ENCODE assay signal across 27 mouse cellular contexts in the genomic region with DNA sequence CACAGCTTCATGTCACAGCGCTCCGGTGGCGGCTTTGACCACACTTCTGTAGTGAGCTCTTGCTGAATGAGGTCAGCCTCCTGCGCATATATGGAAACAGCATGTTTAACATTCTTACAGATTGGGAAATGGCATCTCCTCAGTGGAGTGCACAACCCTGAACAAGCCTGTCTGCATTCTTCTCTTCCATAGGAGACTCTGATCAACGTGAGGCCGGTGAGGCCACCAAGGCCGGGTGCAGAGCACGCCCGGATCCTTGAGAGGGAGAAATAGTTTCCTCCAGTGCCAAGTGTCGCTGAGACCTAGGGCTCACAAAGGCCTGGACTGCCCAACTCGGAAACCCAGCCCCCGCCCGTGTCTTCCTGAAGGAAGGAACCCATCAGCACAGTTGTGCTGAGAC.
DNase-seq lines count a peak whose midpoint lies in the region; ATAC-seq lines count a peak whose summit lies in the region.
"Had no signal": no experiment of that assay in that cellular context is flagged by ENCODE, and none has a peak within 500 bp of the region (broad histone marks: within the 10 kb centered on the region; RNA-seq: fewer than 3 reads in every experiment).

No protein-coding gene starts in this region.

- 65% methylated on average over 13 of the region's 13 CpGs for WGBS in heart, embryonic 14.5 days
- WGBS in heart, embryonic 12.5 days: 78% methylated on average over 13 of the region's 13 CpGs
- WGBS in lung, embryonic 15.5 days: 60% methylated on average over 13 of the region's 13 CpGs

- peaks cover 41% of the 10 kb centered on the region for H3K36me3 ChIP-seq in heart, embryonic 14.5 days (ENCODE audit: control insufficient read depth, insufficient read depth, low read length)
- H3K36me3 ChIP-seq in heart, embryonic 12.5 days: peaks cover 40% of the 10 kb centered on the region
- 0 out of 2 replicates have a peak, but pooled peaks cover 3% of the 10 kb centered on the region for H3K36me3 ChIP-seq in lung, embryonic 15.5 days

- H3K4me3 ChIP-seq in heart, embryonic 14.5 days (ENCODE audit: control insufficient read depth in 1 of 2, insufficient read depth in 1 of 2, low read depth in 1 of 2, low read length in 2 of 2): no peak overlapping the region
- no peak overlapping the region for H3K4me3 ChIP-seq in heart, embryonic 12.5 days
- no peak overlapping the region for H3K4me3 ChIP-seq in lung, embryonic 15.5 days
- H3K4me3 ChIP-seq: embryonic facial prominence, embryonic 13.5 days; forebrain, embryonic 12.5 days; heart, adult 2 months; hindbrain, embryonic 10.5 days; hindbrain, embryonic 15.5 days; limb, embryonic 13.5 days; midbrain, embryonic 12.5 days; myocyte; neural tube, embryonic 12.5 days had no signal

- ATAC-seq in heart, embryonic 14.5 days (ENCODE audit: insufficient number of reproducible peaks, insufficient read depth, low FRiP score, low read depth): no peak
- ATAC-seq in heart, embryonic 12.5 days (ENCODE audit: insufficient number of reproducible peaks, low FRiP score): no peak
- ATAC-seq in lung, embryonic 15.5 days (ENCODE audit: borderline replicate concordance, extremely low read depth, low FRiP score, low TSS enrichment): peak; percentile 84
- ATAC-seq in erythroid progenitor cell, adult 5-6 weeks (replicated peaks; ENCODE audit: low FRiP score, poor library complexity, severe bottlenecking): no peak
- ATAC-seq: forebrain, postnatal 0 days; inflammation-experienced regulatory T-cells, adult 6 months; Patski had no signal

- H3K9ac ChIP-seq in heart, embryonic 14.5 days (ENCODE audit: low read length): no peak overlapping the region
- H3K9ac ChIP-seq in heart, embryonic 12.5 days: no peak overlapping the region
- no peak overlapping the region for H3K9ac ChIP-seq in lung, embryonic 15.5 days
- H3K9ac ChIP-seq: embryonic facial prominence, embryonic 13.5 days; forebrain, embryonic 12.5 days; forebrain, postnatal 0 days; hindbrain, embryonic 15.5 days; limb, embryonic 13.5 days; midbrain, embryonic 12.5 days; neural tube, embryonic 12.5 days had no signal

- H3K27ac ChIP-seq in heart, embryonic 14.5 days (replicated peaks in 1 of 2; ENCODE audit: control insufficient read depth in 1 of 2, insufficient read depth in 1 of 2, low read depth in 2 of 2, low read length in 2 of 2): peak overlapping the region; percentile 23 to 26; a peak in 1 of 4 replicates
- H3K27ac ChIP-seq in heart, embryonic 12.5 days (ENCODE audit: poor library complexity, severe bottlenecking): no peak overlapping the region
- H3K27ac ChIP-seq in lung, embryonic 15.5 days: peak overlapping the region; percentile 89
- H3K27ac ChIP-seq: embryonic facial prominence, embryonic 13.5 days; forebrain, embryonic 12.5 days; heart, adult 2 months; hindbrain, embryonic 10.5 days; hindbrain, embryonic 15.5 days; limb, embryonic 13.5 days; midbrain, embryonic 12.5 days; neural tube, embryonic 12.5 days had no signal

- intact Hi-C loops in left cerebral cortex, postnatal 25 days (cut with DNase I): no loop called here

- no peak overlapping the region for H3K4me2 ChIP-seq in heart, embryonic 14.5 days (ENCODE audit: low read length)
- H3K4me2 ChIP-seq in heart, embryonic 12.5 days: no peak overlapping the region
- H3K4me2 ChIP-seq in lung, embryonic 15.5 days: no peak overlapping the region
- H3K4me2 ChIP-seq: embryonic facial prominence, embryonic 13.5 days; forebrain, embryonic 12.5 days; hindbrain, embryonic 15.5 days; limb, embryonic 13.5 days; liver, embryonic 11.5 days; midbrain, embryonic 12.5 days; neural tube, embryonic 12.5 days had no signal

- H3K4me1 ChIP-seq in heart, embryonic 14.5 days (ENCODE audit: control insufficient read depth in 2 of 2, insufficient read depth in 2 of 2, low read length in 2 of 2): peaks cover 13 to 15% of the 10 kb centered on the region in 2 experiments
- H3K4me1 ChIP-seq in heart, embryonic 12.5 days (replicated peaks): peaks cover 13% of the 10 kb centered on the region; the same call in 1 of the 2 replicates
- peaks cover 22% of the 10 kb centered on the region; the same call in 1 of the 2 replicates for H3K4me1 ChIP-seq in lung, embryonic 15.5 days
- H3K4me1 ChIP-seq: forebrain, embryonic 12.5 days; hindbrain, embryonic 10.5 days; hindbrain, embryonic 15.5 days; midbrain, embryonic 12.5 days; neural tube, embryonic 12.5 days had no signal

- H3K27me3 ChIP-seq in heart, embryonic 14.5 days (ENCODE audit: control insufficient read depth, insufficient read depth, low read length): no peaks in the 10 kb centered on the region
- no peaks in the 10 kb centered on the region for H3K27me3 ChIP-seq in heart, embryonic 12.5 days (replicated peaks)
- no peaks in the 10 kb centered on the region for H3K27me3 ChIP-seq in lung, embryonic 15.5 days
- H3K27me3 ChIP-seq: embryonic facial prominence, embryonic 13.5 days; forebrain, embryonic 12.5 days; hindbrain, embryonic 15.5 days; limb, embryonic 13.5 days; midbrain, embryonic 12.5 days; neural tube, embryonic 12.5 days; Patski had no signal

- peak; percentile 14 for DNase-seq in R1 (ENCODE audit: low read depth, low spot score)
- DNase-seq in lung, postnatal 25 days (ENCODE audit: low spot score): peak; percentile 68
- no peak for DNase-seq in thymus, postnatal 4 days
- DNase-seq in left cerebral cortex, postnatal 25 days (ENCODE audit: low spot score in 2 of 2): no peak
- DNase-seq: adrenal gland, postnatal 25 days; cerebellum, adult 11-12 months; cerebellum, postnatal 10 days; forebrain, postnatal 0 days; gastrocnemius, postnatal 36 days; heart, adult 2 months; kidney, adult 11 months; kidney, postnatal 14 days had no signal

- H3K9me3 ChIP-seq in heart, embryonic 14.5 days (ENCODE audit: control insufficient read depth, low read length): 0 out of 2 replicates have a peak, but pooled peaks cover 2% of the 10 kb centered on the region
- H3K9me3 ChIP-seq in heart, embryonic 12.5 days (replicated peaks): no peaks in the 10 kb centered on the region
- no peaks in the 10 kb centered on the region for H3K9me3 ChIP-seq in lung, embryonic 15.5 days
- H3K9me3 ChIP-seq: embryonic facial prominence, embryonic 13.5 days; forebrain, embryonic 12.5 days; hindbrain, embryonic 10.5 days; hindbrain, embryonic 15.5 days; limb, embryonic 13.5 days; midbrain, embryonic 12.5 days; neural tube, embryonic 12.5 days had no signal

Comparison
In these comparisons a context has a peak if more than half of its experiments do, and no peak if none do; other contexts are left out.
1. DNase-seq: peak in R1 (single experiment) and lung, postnatal 25 days (single experiment); none in thymus, postnatal 4 days (single experiment) and left cerebral cortex, postnatal 25 days (0 of 2).